Mouse (Mus musculus) large intestine, adult 2 months (tissue): ENCODE results near the gene Fam20c. TPM values are rescaled to one million over a fixed set of nuclear protein-coding genes. Genes with fewer than 3 reads are reported as not detected.

Source experiments
- DNase-seq: peaks from one replicate; pipeline ENCODE4 v3.0.0-alpha.2; 2012; ENCODE audit warnings: low read depth, low spot score
- WGBS: fragments of 180-500 bp; shearing (Covaris S2); methylation state at CpG from one replicate; pipeline ENCODE4 v1.1.7; 2018; 5-methylcytosine and 5-hydroxymethylcytosine counted together
- polyA plus RNA-seq: library from polyadenylated mRNA; depleted of rRNA; stranded (reverse); fragments of >200 nt; gene quantifications from 2 replicates; pipeline ENCODE4 v1.2.3, GENCODE M21; 2012

The Fam20c gene
- polyA plus RNA-seq, 1 experiment, result 3.0 TPM

GRCm38 (mm10) chr5:138755453-138756301 lies 1.4 kb downstream of the Fam20c start:
- no peak for DNase-seq
- WGBS, result 3% methylated on average over 61 of the region's 61 CpGs

DNA sequence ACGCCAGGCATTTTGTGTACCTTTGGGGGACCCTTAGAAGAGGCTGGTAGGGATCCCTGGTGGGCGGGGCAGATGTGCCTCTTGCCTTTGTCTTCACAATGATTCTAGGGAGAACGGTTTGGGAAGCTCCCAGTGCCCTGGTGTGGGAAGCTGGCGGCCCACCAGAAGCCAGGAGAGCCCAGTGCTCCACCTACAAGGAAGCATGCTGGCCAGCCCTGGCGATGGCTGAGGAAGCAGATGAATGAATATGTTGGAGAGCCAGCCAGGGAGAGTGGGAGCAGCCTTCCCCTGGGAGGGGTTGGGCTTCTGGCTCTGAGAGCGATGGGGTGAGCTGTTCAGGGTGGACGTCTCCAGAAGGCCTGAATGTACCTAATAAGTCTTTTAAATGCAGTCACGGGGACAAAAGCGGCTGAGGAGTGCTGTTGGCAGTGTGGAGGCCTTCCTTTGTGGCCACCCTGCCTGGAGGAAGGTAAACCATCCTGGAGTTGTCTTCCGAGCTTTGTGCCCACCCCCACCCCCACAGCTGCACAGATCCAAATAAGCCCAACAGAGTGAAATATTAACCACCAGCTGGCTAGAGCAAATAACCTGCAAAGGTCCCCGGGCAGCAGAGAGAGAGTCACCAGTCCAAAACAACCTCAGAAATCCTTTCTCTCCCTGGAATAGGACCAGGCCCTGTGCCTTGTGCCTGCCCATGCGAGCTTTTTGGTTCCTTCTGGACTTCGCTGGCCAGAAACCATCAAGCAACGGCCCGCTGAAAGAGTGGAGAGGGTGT lies 2.2 kb downstream of the Fam20c start:
- WGBS, result 17% methylated on average over 15 of the region's 15 CpGs
- no peak for DNase-seq

GRCm38 (mm10) chr5:138757135-138757534 lies 2.8 kb downstream of the Fam20c start:
- 65% methylated on average over 6 of the region's 6 CpGs for WGBS
- DNase-seq, result no peak

DNA sequence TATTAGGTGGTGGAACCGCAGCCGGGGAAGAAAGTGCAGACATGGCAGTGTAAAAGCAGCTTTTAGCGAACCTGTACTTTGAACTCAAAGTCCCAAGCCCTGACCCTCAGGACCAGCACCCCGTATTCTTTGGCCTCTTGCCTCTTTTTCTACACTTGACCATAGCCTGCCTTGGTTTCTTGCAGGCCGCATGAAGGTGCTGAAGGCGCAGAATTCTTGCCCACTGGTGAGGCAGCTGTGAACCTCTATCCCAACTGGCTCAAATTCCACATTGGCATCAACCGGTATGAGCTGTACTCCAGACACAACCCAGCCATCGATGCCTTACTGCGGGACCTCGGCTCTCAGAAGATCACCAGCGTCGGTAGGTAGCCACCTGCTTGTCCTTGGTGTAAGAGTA lies 3.3 kb downstream of the Fam20c start:
- WGBS, result 90% methylated on average over 12 of the region's 12 CpGs
- no peak for DNase-seq

GRCm38 (mm10) chr5:138758533-138758932 lies 4.2 kb downstream of the Fam20c start:
- 62% methylated on average over 3 of the region's 3 CpGs for WGBS
- DNase-seq, result no peak

GRCm38 (mm10) chr5:138761836-138762334 lies 7.6 kb downstream of the Fam20c start:
- WGBS, result 56% methylated on average over 5 of the region's 5 CpGs
- DNase-seq, result no peak

- no peak for DNase-seq
- WGBS, result 83% methylated on average over 4 of the region's 4 CpGs
These were observed 8.0 kb downstream of the Fam20c start for GRCm38 (mm10) chr5:138762361-138762760.

GRCm38 (mm10) chr5:138764601-138765000 lies 10.3 kb downstream of the Fam20c start:
- WGBS, result 84% methylated on average over 8 of the region's 8 CpGs
- DNase-seq, result no peak

DNA sequence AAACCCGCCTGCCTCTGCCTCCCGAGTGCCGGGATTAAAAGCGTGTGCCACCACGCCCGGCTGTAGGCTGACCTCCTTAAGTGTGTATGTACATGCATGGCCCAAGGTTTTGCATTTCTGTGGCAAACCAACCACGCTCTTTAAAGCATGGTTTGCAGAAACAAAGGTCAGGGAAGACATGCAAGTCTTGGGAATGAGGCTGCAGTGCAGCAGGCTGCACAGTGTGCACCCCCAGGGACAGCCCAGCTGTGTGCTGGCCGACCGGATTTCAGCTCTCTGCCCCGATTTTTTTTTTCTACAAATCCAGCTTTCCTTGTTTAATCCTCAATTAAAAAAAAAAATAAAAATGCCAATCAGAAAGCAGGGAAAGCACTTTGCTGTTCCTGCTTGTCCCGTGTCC lies 13.3 kb downstream of the Fam20c start:
- no peak for DNase-seq
- WGBS, result 80% methylated on average over 11 of the region's 11 CpGs

- WGBS, result 55% methylated on average over 2 of the region's 2 CpGs
- no peak for DNase-seq
These were observed 14.4 kb downstream of the Fam20c start for GRCm38 (mm10) chr5:138768704-138769103.

DNA sequence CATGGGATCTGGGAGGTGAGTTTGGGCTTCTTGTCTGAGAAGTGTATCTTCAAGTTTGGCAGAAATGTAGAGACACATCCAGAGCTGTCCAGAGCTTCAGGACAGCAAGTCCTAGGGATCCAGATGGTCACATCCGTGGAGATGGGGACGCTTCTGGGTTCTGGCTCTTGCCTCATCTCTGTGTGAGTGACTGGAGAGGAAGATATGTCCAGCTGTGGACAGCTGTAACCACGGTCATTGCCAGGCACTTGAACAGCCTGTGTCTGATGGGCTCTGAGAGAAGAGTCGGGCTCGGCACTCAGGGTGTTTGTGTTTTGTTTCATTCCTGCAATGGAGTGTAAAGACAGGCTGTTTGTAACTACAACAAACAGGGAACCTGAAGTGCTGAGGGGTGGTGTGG lies 14.8 kb downstream of the Fam20c start:
- 61% methylated on average over 5 of the region's 5 CpGs for WGBS
- no peak for DNase-seq

DNA sequence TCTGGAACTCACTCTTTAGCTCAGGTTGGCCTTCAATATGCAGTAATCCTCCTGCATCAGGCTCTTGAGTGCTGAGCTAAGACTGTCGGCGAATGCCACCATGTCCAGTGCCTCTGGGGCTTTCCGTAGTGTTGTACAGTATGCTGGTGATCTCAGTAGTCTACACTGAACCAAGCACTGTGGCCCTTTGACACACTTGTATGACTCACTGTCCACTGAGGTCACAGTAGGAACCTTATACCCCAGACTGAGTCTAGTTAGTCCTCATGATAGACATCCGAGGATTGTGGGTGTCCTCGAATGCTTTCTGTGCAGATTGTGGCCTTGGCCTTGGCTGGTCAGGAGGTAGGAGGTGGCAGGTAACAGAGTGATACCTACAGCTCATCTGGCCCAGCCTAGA lies 20.8 kb downstream of the Fam20c start:
- WGBS, result 88% methylated on average over 5 of the region's 5 CpGs
- no peak for DNase-seq

DNA sequence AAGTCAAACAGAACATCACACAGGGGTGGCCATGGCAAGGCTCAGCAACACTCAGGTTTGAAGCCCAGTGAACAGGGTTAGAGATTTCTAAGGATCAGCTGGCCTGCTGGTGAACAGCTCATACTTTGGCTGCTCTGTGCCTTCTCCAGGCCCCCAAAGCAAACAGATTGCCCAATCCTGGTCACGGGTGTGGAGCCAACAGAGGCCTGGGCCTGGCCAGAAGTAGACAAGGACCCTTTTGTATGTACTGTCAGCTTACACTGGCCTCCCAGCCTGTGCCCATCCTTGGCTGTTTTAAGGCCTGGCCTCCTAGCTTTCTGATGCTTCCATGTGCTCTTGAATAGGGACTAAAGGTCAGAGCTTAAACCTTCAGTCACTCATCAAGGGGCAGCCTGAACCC lies 22.0 kb downstream of the Fam20c start:
- no peak for DNase-seq
- WGBS, result 17% methylated on average over 1 of the region's 1 CpGs

- 59% methylated on average over 9 of the region's 9 CpGs for WGBS
- no peak for DNase-seq
These were observed 24.6 kb downstream of the Fam20c start for GRCm38 (mm10) chr5:138778731-138779463.

GRCm38 (mm10) chr5:138779655-138780054 lies 25.3 kb downstream of the Fam20c start:
- 63% methylated on average over 3 of the region's 3 CpGs for WGBS
- no peak for DNase-seq

GRCm38 (mm10) chr5:138782697-138783096 lies 28.4 kb downstream of the Fam20c start:
- WGBS, result 96% methylated on average over 1 of the region's 1 CpGs
- no peak for DNase-seq

- 83% methylated on average over 8 of the region's 8 CpGs for WGBS
- no peak for DNase-seq
These were observed 28.9 kb downstream of the Fam20c start for GRCm38 (mm10) chr5:138783181-138783580.

- 79% methylated on average over 3 of the region's 3 CpGs for WGBS
- no peak for DNase-seq
These were observed 31.7 kb downstream of the Fam20c start for GRCm38 (mm10) chr5:138785986-138786515.

GRCm38 (mm10) chr5:138787648-138788047 lies 33.3 kb downstream of the Fam20c start:
- WGBS, result 84% methylated on average over 7 of the region's 7 CpGs
- no peak for DNase-seq
